Mouse (Mus musculus) MEL (cell line): Measurements from ENCODE around the gene Pacs1. TPM values are rescaled to one million over a fixed set of nuclear protein-coding genes. Genes with fewer than 3 reads are reported as not detected.

Source experiments
- DNase-seq: peaks from one replicate; pipeline ENCODE4 v3.0.0; 2011; ENCODE audit warnings: low read depth, low spot score
- H3K27ac ChIP-seq: 2 replicates; pipeline ENCODE4 v1.5.1; 2012; ENCODE audit warnings: low read depth, mild to moderate bottlenecking, control low read depth, low read length, moderate library complexity; ENCODE audit not compliant: control insufficient read depth
- H3K27me3 ChIP-seq, 2 experiments: fragments of 150-350 bp in 1 of 2; sonication (generic) in 1 of 2; 2 replicates each; pipeline ENCODE4 v1.6.1; 2012; ENCODE audit warnings: low read length in 2 of 2, mild to moderate bottlenecking in 2 of 2, improper control_type of control experiment in 1 of 2, moderate library complexity in 1 of 2; ENCODE audit not compliant: insufficient read depth in 2 of 2, control insufficient read depth in 1 of 2
- H3K36me3 ChIP-seq, 2 experiments: 2 replicates each; pipeline ENCODE4 v1.6.1; 2012 to 2014; ENCODE audit warnings: low read length in 2 of 2, improper control_type of control experiment in 1 of 2, inconsistent platforms in 1 of 2, mild to moderate bottlenecking in 1 of 2; ENCODE audit not compliant: insufficient read depth in 2 of 2, control insufficient read depth in 1 of 2
- H3K4me1 ChIP-seq, 2 experiments: fragments of 150-350 bp in 1 of 2; sonication (generic) in 1 of 2; 2 replicates each; pipeline ENCODE4 v1.6.1; 2012; ENCODE audit warnings: low read length in 2 of 2, improper control_type of control experiment in 1 of 2, mild to moderate bottlenecking in 1 of 2; ENCODE audit not compliant: insufficient read depth in 2 of 2, control insufficient read depth in 1 of 2
- H3K4me3 ChIP-seq, 2 experiments: fragments of 150-350 bp in 1 of 2; sonication (generic) in 1 of 2; 2 replicates each; pipeline ENCODE4 v1.5.1; 2012; ENCODE audit warnings: low read depth in 2 of 2, low read length in 2 of 2, mild to moderate bottlenecking in 2 of 2, moderate library complexity in 2 of 2, control low read depth in 1 of 2, improper control_type of control experiment in 1 of 2; ENCODE audit not compliant: control insufficient read depth in 1 of 2, insufficient read depth in 1 of 2
- H3K79me2 ChIP-seq: 2 replicates; pipeline ENCODE4 v1.6.1; 2012; ENCODE audit warnings: mild to moderate bottlenecking, low read length, moderate library complexity; ENCODE audit not compliant: control insufficient read depth, poor library complexity, insufficient read depth
- H3K9ac ChIP-seq: 2 replicates; pipeline ENCODE4 v1.6.1; 2012; ENCODE audit warnings: low read depth, mild to moderate bottlenecking, control low read depth, low read length, moderate library complexity; ENCODE audit not compliant: control insufficient read depth, poor library complexity, severe bottlenecking
- H3K9me3 ChIP-seq: fragments of 150-350 bp; sonication (generic); replicated peaks from 2 replicates; pipeline ENCODE4 v1.6.1; 2012; ENCODE audit warnings: mild to moderate bottlenecking, low read length, improper control_type of control experiment, moderate library complexity; ENCODE audit not compliant: insufficient read depth
- CTCF ChIP-seq, 3 experiments: IDR thresholded peaks in 2 of 3; conservative IDR thresholded peaks in 1 of 3; 2 replicates each; pipeline ENCODE4 v1.5.1; 2011 to 2012; ENCODE audit warnings: low read length in 3 of 3, low read depth in 2 of 3, mild to moderate bottlenecking in 2 of 3, improper control_type of control experiment in 1 of 3, inconsistent platforms in 1 of 3, mixed read lengths in 1 of 3, moderate library complexity in 1 of 3; ENCODE audit not compliant: control insufficient read depth in 1 of 3, insufficient read depth in 1 of 3, poor library complexity in 1 of 3, severe bottlenecking in 1 of 3
- E2F4 ChIP-seq: IDR thresholded peaks from 2 replicates; pipeline ENCODE4 v1.6.1; 2011; ENCODE audit warnings: low read depth, low read length, improper control_type of control experiment, borderline replicate concordance
- ELF1 ChIP-seq: IDR thresholded peaks from 2 replicates; pipeline ENCODE4 v1.6.1; 2014; ENCODE audit warnings: low read depth, mild to moderate bottlenecking, inconsistent platforms, low read length, improper control_type of control experiment, moderate library complexity
- GABPA ChIP-seq: IDR thresholded peaks from 2 replicates; pipeline ENCODE4 v1.6.1; 2012; ENCODE audit warnings: low read depth, mild to moderate bottlenecking, inconsistent platforms, low read length, improper control_type of control experiment, moderate library complexity
- GATA1 ChIP-seq: IDR thresholded peaks from 2 replicates; pipeline ENCODE4 v1.6.1; 2011; ENCODE audit warnings: low read depth, low read length, improper control_type of control experiment
- HCFC1 ChIP-seq: IDR thresholded peaks from 2 replicates; pipeline ENCODE4 v1.6.1; 2012; ENCODE audit warnings: low read depth, mild to moderate bottlenecking, inconsistent platforms, low read length, improper control_type of control experiment, moderate library complexity
- JUND ChIP-seq: IDR thresholded peaks from 2 replicates; pipeline ENCODE4 v1.6.1; 2011; ENCODE audit warnings: low read depth, mild to moderate bottlenecking, improper control_type of control experiment, low read length
- KAT2A ChIP-seq: conservative IDR thresholded peaks from 2 replicates; pipeline ENCODE4 v1.6.1; 2012; ENCODE audit warnings: low read depth, low read length, improper control_type of control experiment, inconsistent platforms
- MAX ChIP-seq: IDR thresholded peaks from 2 replicates; pipeline ENCODE4 v1.6.1; 2011; ENCODE audit warnings: low read length, improper control_type of control experiment
- MAZ ChIP-seq: IDR thresholded peaks from 2 replicates; pipeline ENCODE4 v1.6.1; 2012; ENCODE audit warnings: low read depth, mild to moderate bottlenecking, inconsistent platforms, low read length, improper control_type of control experiment
- MEF2A ChIP-seq: IDR thresholded peaks from 2 replicates; pipeline ENCODE4 v1.6.1; 2014; ENCODE audit warnings: low read depth, mild to moderate bottlenecking, inconsistent platforms, low read length, improper control_type of control experiment; ENCODE audit not compliant: poor library complexity, insufficient replicate concordance, severe bottlenecking; ENCODE audit errors: extremely low read depth
- MXI1 ChIP-seq: IDR thresholded peaks from 2 replicates; pipeline ENCODE4 v1.6.1; 2011; ENCODE audit warnings: mild to moderate bottlenecking, low read depth, low read length, improper control_type of control experiment
- MYC ChIP-seq: IDR thresholded peaks from 2 replicates; pipeline ENCODE4 v1.6.1; 2011; ENCODE audit warnings: low read depth, mild to moderate bottlenecking, low read length, improper control_type of control experiment, moderate library complexity
- NELFE ChIP-seq: IDR thresholded peaks from 2 replicates; pipeline ENCODE4 v1.6.1; 2011; ENCODE audit warnings: low read depth, low read length, improper control_type of control experiment
- NRF1 ChIP-seq: IDR thresholded peaks from 2 replicates; pipeline ENCODE4 v1.6.1; 2014; ENCODE audit warnings: low read depth, mild to moderate bottlenecking, inconsistent platforms, low read length, improper control_type of control experiment, moderate library complexity; ENCODE audit not compliant: poor library complexity, insufficient read depth, severe bottlenecking
- POLR2A ChIP-seq, 2 experiments: IDR thresholded peaks; 2 replicates each; pipeline ENCODE4 v1.6.1; 2011 to 2012; ENCODE audit warnings: low read length in 2 of 2, mild to moderate bottlenecking in 2 of 2, control low read depth in 1 of 2, improper control_type of control experiment in 1 of 2, low read depth in 1 of 2, moderate library complexity in 1 of 2; ENCODE audit not compliant: control insufficient read depth in 1 of 2, insufficient read depth in 1 of 2, poor library complexity in 1 of 2
- POLR2AphosphoS2 ChIP-seq: IDR thresholded peaks from 2 replicates; pipeline ENCODE4 v1.6.1; 2011; ENCODE audit warnings: low read length, improper control_type of control experiment
- POLR2AphosphoS5 ChIP-seq: IDR thresholded peaks from 2 replicates; pipeline ENCODE4 v1.6.1; 2012; ENCODE audit warnings: low read depth, borderline replicate concordance, mild to moderate bottlenecking, inconsistent platforms, low read length, moderate library complexity, mixed read lengths
- RCOR1 ChIP-seq: IDR thresholded peaks from 2 replicates; pipeline ENCODE4 v1.6.1; 2012; ENCODE audit warnings: low read depth, mild to moderate bottlenecking, inconsistent platforms, low read length, improper control_type of control experiment
- SMC3 ChIP-seq: IDR thresholded peaks from 2 replicates; pipeline ENCODE4 v1.6.1; 2011; ENCODE audit warnings: low read depth, low read length, improper control_type of control experiment
- TAL1 ChIP-seq: IDR thresholded peaks from 2 replicates; pipeline ENCODE4 v1.6.1; 2012; ENCODE audit warnings: mild to moderate bottlenecking, inconsistent platforms, low read length, moderate library complexity, mixed read lengths
- TBP ChIP-seq: IDR thresholded peaks from 2 replicates; pipeline ENCODE4 v1.8.0; 2011; ENCODE audit warnings: low read depth, low read length, improper control_type of control experiment
- TCF12 ChIP-seq: IDR thresholded peaks from 2 replicates; pipeline ENCODE4 v1.6.1; 2014; ENCODE audit warnings: low read depth, mild to moderate bottlenecking, inconsistent platforms, low read length, improper control_type of control experiment, moderate library complexity
- USF1 ChIP-seq: IDR thresholded peaks from 2 replicates; pipeline ENCODE4 v1.6.1; 2014; ENCODE audit warnings: low read depth, mild to moderate bottlenecking, inconsistent platforms, low read length, improper control_type of control experiment, moderate library complexity
- ZNF384 ChIP-seq: IDR thresholded peaks from 2 replicates; pipeline ENCODE4 v1.6.1; 2012; ENCODE audit warnings: low read depth, mild to moderate bottlenecking, inconsistent platforms, low read length, improper control_type of control experiment
- polyA plus RNA-seq, 2 experiments: library from polyadenylated mRNA; stranded (reverse) in 1 of 2; unstranded in 1 of 2; fragments of >175 nt in 1 of 2; fragments of >200 nt in 1 of 2; gene quantifications; 2 replicates each; pipeline versions ENCODE4 v1.2.1 to v1.2.4; 2012; ENCODE audit warnings: low replicate concordance in 2 of 2, low read depth in 1 of 2; ENCODE audit not compliant: insufficient read length in 2 of 2, insufficient read depth in 1 of 2, missing spikeins in 1 of 2
- total RNA-seq: library from RNA; depleted of rRNA; stranded (reverse); fragments of 300-350 nt; gene quantifications from 2 replicates; pipeline ENCODE4 v1.2.3, GENCODE M21; 2012

Pacs1 gene
- total and polyA plus RNA-seq, 3 experiments: 5.7 to 19.9 TPM; not detected in 1

GRCm38 (mm10) chr19:5108271-5108575 is 164.7 kb downstream of the Pacs1 start:
- Histone ChIP-seq H3K27ac (no peak overlapping the region), H3K4me3 (no peak overlapping the region), H3K36me3 (peaks cover 1 to 6% of the 10 kb centered on the region in 2 experiments; a peak in 3 of 4 replicates), H3K9ac (no peak overlapping the region), H3K9me3 (no peaks in the 10 kb centered on the region), H3K27me3 (no peaks in the 10 kb centered on the region), H3K79me2 (peaks cover 9% of the 10 kb centered on the region; the same call in 1 of the 2 replicates), H3K4me1 (peaks cover 2 to 6% of the 10 kb centered on the region in 2 experiments; a peak in 3 of 4 replicates)
- peak; percentile 39 for DNase-seq
- TF ChIP-seq KAT2A (no peak), SMC3 (peak; percentile 17; the same call in 1 of the 2 replicates), CTCF (IDR thresholded peaks at IDR 0.05 in 2 of 3, conservative IDR thresholded peaks at IDR 0.05 in 1 of 3; ENCODE audit: control insufficient read depth in 1 of 3, insufficient read depth in 1 of 3, low read depth in 2 of 3, low read length in 3 of 3, poor library complexity in 1 of 3, severe bottlenecking in 1 of 3) (peak in 2 of 3 experiments; percentile 17 to 34; a peak in 2 of 6 replicates)

DNA sequence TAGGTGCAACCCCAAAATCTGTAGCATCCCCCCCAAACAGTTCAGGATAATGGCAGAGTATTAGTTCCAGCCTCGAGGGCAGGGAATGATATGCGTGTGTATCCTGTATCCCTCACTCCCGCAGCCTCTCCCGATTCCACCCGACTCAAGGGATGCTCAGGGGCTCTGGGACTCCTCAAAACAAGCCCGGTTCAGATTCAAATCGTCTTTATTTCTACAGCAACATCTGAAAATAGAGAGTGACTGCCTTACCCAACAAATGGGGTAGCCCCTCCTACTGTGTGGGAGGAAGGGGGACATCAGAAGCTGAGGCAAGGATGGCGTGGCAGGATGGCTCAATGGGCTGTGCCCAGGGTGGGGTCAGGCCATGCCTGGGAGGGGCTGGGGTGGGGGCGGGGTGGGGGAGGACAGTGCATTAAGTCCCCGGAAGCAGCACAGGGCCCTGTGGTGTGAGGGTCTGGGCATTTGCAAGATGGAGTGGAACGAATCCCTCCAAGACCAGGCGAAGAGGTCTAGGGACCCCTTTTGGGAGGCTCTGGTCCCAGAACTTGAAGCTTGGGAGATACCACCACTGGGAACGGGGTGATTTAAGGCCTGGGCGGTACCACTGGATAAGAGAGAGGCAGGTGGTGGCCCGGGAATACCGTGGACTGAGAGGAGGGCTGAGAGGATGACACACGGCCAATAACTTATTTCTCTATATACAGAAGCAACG is 165.2 kb downstream of the Pacs1 start:
- H3K9ac ChIP-seq: no peak overlapping the region
- peaks cover 1 to 6% of the 10 kb centered on the region in 2 experiments; a peak in 3 of 4 replicates for H3K36me3 ChIP-seq

DNA sequence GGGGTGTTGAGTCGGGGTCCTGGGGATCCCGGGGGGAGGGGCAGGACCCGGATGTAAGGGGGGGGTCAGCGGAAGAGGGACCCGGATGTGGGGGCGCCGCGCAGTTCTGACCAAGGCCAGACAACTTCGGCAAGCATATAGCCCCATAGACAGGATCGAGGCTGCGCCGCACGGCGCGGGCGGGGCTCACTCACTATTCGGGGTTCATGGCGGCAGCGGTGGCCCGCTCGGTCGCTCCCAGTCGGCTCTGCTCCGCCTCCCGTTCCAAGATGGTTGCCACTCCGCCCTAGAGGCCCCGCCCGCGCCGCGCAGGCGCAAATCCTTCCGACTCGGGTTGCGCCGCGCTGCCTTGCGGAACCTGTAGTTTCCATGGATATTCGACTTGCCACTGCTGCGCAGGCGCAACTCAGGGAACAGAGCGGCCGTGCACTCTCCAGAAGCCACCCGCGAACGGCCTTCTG is 166.2 kb downstream of the Pacs1 start, which contains the start of gene Rab1b:
Gene Rab1b (minus strand): TSS at position 342 of the 461 bp plus-strand sequence.
- Histone ChIP-seq H3K4me1 (peaks cover 2 to 6% of the 10 kb centered on the region in 2 experiments; a peak in 3 of 4 replicates), H3K79me2 (peaks cover 9% of the 10 kb centered on the region; the same call in 1 of the 2 replicates), H3K36me3 (peaks cover 1 to 6% of the 10 kb centered on the region in 2 experiments; a peak in 3 of 4 replicates), H3K27me3 (no peaks in the 10 kb centered on the region), H3K9ac (peak within 1 kb of the TSS; percentile 96), H3K4me3 (peak within 1 kb of the TSS; percentile 88 to 93), H3K27ac (peak within 1 kb of the TSS; percentile 90), H3K9me3 (no peaks in the 10 kb centered on the region)
- TF ChIP-seq KAT2A (peak; percentile 84), NRF1 (peak; percentile 93), ELF1 (no peak), ZNF384 (no peak), GATA1 (no peak), TAL1 (no peak), MYC (no peak), POLR2A (IDR thresholded peaks at IDR 0.05; ENCODE audit: control insufficient read depth in 1 of 2, insufficient read depth in 1 of 2, low read depth in 1 of 2, low read length in 2 of 2, poor library complexity in 1 of 2) (peak; percentile 29 to 78; a peak in 2 of 4 replicates), TCF12 (peak; percentile 52; the same call in 1 of the 2 replicates), MAX (no peak), POLR2AphosphoS2 (0 out of 2 replicates have a peak, but pooled peaks have one; percentile 30), HCFC1 (peak; percentile 96), USF1 (no peak), MAZ (peak; percentile 77), MXI1 (no peak), MEF2A (no peak), NELFE (peak; percentile 60), E2F4 (no peak; the same call in 1 of the 2 replicates)
- peak; percentile 98 for DNase-seq

More for the DNA sequence above, 165.2 kb downstream of the Pacs1 start:
- Histone ChIP-seq H3K4me1 (peaks cover 2 to 6% of the 10 kb centered on the region in 2 experiments; a peak in 3 of 4 replicates), H3K9me3 (no peaks in the 10 kb centered on the region), H3K79me2 (peaks cover 9% of the 10 kb centered on the region; the same call in 1 of the 2 replicates), H3K27me3 (no peaks in the 10 kb centered on the region), H3K27ac (no peak overlapping the region), H3K4me3 (no peak overlapping the region)
- no peak for TF ChIP-seq JUND
- no peak for TF ChIP-seq RCOR1
- TF ChIP-seq POLR2AphosphoS5: no peak
- no peak for TF ChIP-seq TBP
- no peak for TF ChIP-seq SMC3
- no peak for TF ChIP-seq MEF2A
- no peak for TF ChIP-seq GABPA
- no peak for DNase-seq
